Mouse (Mus musculus): ENCODE results near the gene Apool. TPM values are rescaled to one million over a fixed set of nuclear protein-coding genes. Genes with fewer than 3 reads are reported as not detected.
"Not testable (repeated sequence)": the region's sequence is repeated elsewhere in the genome, so short reads cannot be mapped to it uniquely, and the experiment has no call there.

The Apool gene
- polyA plus RNA-seq, 1 experiment from 2014 or later, result 85.8 TPM

GRCm38 (mm10) chrX:112368426-112368825 is 57.3 kb downstream of the Apool start:
- Histone ChIP-seq H3K9me3 (replicated peaks; ENCODE audit: control insufficient read depth, low read length) (peaks cover 6% of the 10 kb centered on the region), H3K36me3 (replicated peaks; ENCODE audit: control insufficient read depth, insufficient read depth, low read depth, low read length) (no peaks in the 10 kb centered on the region), H3K4me3 (ENCODE audit: low read depth, low read length) (no peak overlapping the region), H3K27me3 (ENCODE audit: control insufficient read depth, insufficient read depth, low read length) (no peaks in the 10 kb centered on the region), H3K9ac (replicated peaks; ENCODE audit: low read length) (no peak overlapping the region), H3K4me1 (ENCODE audit: control insufficient read depth, insufficient read depth, low read length) (no peaks in the 10 kb centered on the region), H3K4me2 (ENCODE audit: low read depth, low read length) (no peak overlapping the region), H3K27ac (replicated peaks; ENCODE audit: low read depth, low read length) (no peak overlapping the region)
- 47% methylated on average over 4 of the region's 4 CpGs for WGBS
- ATAC-seq (replicated peaks; ENCODE audit: insufficient number of reproducible peaks, low FRiP score, low TSS enrichment, low read depth) (no peak), DNase-seq (ENCODE audit: low spot score) (no peak)

DNA sequence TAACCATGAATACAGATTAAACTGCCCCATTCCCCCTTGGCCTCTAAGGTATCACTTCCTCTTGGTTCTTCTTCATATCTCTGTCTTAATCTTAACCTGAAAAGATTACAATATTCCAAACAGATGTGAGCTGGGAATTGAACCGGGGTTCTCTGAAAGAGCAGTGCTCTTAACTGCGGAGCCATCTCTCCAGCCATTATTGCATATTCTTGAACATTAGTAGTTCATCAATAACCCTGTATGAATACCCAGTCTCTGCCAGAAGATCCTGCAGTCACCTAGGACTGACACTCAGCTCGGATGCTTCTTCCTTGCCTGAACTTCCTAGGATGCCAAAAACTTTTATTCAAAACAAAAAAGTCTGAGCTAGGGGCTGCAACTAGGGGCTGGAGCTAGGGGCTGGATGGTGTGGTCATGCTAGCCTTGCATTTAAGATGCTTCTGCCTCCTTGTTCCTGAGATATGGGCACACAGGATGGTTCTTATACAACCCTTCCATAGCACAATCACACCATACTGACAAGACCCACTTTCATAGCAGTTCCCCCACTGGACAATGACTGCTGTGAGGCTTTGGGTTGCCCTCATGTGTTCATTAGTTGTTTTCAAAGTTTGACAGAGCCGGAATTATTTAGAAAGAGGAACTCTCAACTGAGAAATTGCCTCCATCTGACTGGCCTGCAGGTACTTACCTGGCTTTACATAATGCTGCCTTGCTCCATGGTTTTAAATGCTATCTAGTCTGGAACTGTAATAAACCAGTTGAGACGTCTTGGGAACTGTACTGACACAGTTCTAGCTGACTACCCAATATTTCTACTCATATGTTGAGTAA is 59.7 kb downstream of the Apool start:
- H3K4me3 ChIP-seq (ENCODE audit: low read depth, low read length); H3K4me1 ChIP-seq (ENCODE audit: control insufficient read depth, insufficient read depth, low read length); H3K4me2 ChIP-seq (ENCODE audit: low read depth, low read length); H3K9ac ChIP-seq (replicated peaks; ENCODE audit: low read length); H3K27me3 ChIP-seq (ENCODE audit: control insufficient read depth, insufficient read depth, low read length); H3K27ac ChIP-seq (replicated peaks; ENCODE audit: low read depth, low read length); H3K36me3 ChIP-seq (replicated peaks; ENCODE audit: control insufficient read depth, insufficient read depth, low read depth, low read length); H3K9me3 ChIP-seq (replicated peaks; ENCODE audit: control insufficient read depth, low read length): not testable (repeated sequence)
- WGBS, result 85% methylated on average over 5 of the region's 5 CpGs
- peak; percentile 43 for DNase-seq (ENCODE audit: low spot score)
- ATAC-seq (replicated peaks; ENCODE audit: insufficient number of reproducible peaks, low FRiP score, low TSS enrichment, low read depth), result peak; percentile 100

DNA sequence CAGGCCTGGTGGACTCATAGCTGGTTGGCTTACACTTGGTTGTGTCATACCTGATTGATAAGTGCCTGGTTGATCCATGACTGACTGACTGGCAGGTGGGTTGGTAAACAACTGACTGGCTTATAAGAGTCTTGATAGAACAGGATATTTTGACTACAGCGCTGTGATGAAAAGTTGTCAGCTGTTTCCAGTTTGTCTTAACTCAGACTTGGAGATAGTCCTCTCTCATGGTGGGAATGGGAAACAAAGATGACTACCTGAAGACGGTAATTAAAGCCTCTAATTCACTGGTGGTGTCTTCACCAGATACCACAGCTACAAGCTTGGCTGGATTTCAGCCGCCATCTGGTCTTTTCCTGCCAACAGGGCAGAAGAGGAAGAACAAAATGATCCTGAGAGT is 95.5 kb downstream of the Apool start, which contains the start of gene Satl1:
Gene Satl1 (minus strand): TSS at position 101 of the 400 bp plus-strand sequence.
- Histone ChIP-seq H3K4me2 (ENCODE audit: low read depth, low read length) (no peak within 1 kb of the TSS), H3K4me3 (ENCODE audit: low read depth, low read length) (no peak within 1 kb of the TSS), H3K9me3 (replicated peaks; ENCODE audit: control insufficient read depth, low read length) (no peaks in the 10 kb centered on the region), H3K27ac (replicated peaks; ENCODE audit: low read depth, low read length) (no peak within 1 kb of the TSS), H3K4me1 (ENCODE audit: control insufficient read depth, insufficient read depth, low read length) (no peaks in the 10 kb centered on the region), H3K36me3 (replicated peaks; ENCODE audit: control insufficient read depth, insufficient read depth, low read depth, low read length) (no peaks in the 10 kb centered on the region), H3K27me3 (ENCODE audit: control insufficient read depth, insufficient read depth, low read length) (no peaks in the 10 kb centered on the region), H3K9ac (replicated peaks; ENCODE audit: low read length) (no peak within 1 kb of the TSS)
- DNase-seq (ENCODE audit: low spot score) (no peak), ATAC-seq (replicated peaks; ENCODE audit: insufficient number of reproducible peaks, low FRiP score, low TSS enrichment, low read depth) (no peak)
- 95% methylated on average over 3 of the region's 3 CpGs for WGBS

DNA sequence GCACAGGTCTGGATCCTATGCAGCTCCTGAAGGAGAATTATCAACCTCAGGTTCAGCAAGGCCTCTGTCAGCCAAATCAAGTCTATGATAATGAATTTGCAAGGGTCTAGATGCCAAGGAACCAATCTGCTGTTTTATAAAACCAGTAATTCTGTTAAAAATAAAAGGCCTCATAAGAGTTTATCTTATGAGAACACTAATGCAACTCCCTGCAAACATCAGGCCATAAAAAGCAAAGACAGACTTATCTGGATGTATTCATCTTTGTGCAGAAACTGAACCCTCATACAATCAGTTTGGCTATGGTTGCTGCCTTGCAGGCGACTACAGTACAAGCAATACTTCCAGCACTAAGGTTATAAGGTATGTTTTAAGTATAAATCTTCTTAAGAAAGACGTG is 101.2 kb downstream of the Apool start:
- Histone ChIP-seq H3K4me1 (ENCODE audit: control insufficient read depth, insufficient read depth, low read length) (no peaks in the 10 kb centered on the region), H3K9ac (replicated peaks; ENCODE audit: low read length) (no peak overlapping the region), H3K27me3 (ENCODE audit: control insufficient read depth, insufficient read depth, low read length) (no peaks in the 10 kb centered on the region), H3K27ac (replicated peaks; ENCODE audit: low read depth, low read length) (no peak overlapping the region), H3K9me3 (replicated peaks; ENCODE audit: control insufficient read depth, low read length) (no peaks in the 10 kb centered on the region), H3K36me3 (replicated peaks; ENCODE audit: control insufficient read depth, insufficient read depth, low read depth, low read length) (no peaks in the 10 kb centered on the region), H3K4me2 (ENCODE audit: low read depth, low read length) (no peak overlapping the region), H3K4me3 (ENCODE audit: low read depth, low read length) (no peak overlapping the region)
- WGBS, result 70% methylated on average over 2 of the region's 2 CpGs
- DNase-seq (ENCODE audit: low spot score), result no peak
- no peak for ATAC-seq (replicated peaks; ENCODE audit: insufficient number of reproducible peaks, low FRiP score, low TSS enrichment, low read depth)

Other genes starting within 250 kb of the Apool start
- gene 4933403O08Rik, start 72.3 kb upstream of the Apool start, polyA plus RNA-seq (2014; fragmentation: Nextera tagmentation; extraction: Ambion mirVana), result not detected in 2 replicates
- gene Satl1, start 95.4 kb downstream of the Apool start, polyA plus RNA-seq (2014; fragmentation: Nextera tagmentation; extraction: Ambion mirVana), result not detected in 2 replicates
- gene 2010106E10Rik, start 183.9 kb downstream of the Apool start, polyA plus RNA-seq (2014; fragmentation: Nextera tagmentation; extraction: Ambion mirVana), result not detected in 2 replicates